Mouse (Mus musculus) spleen, embryonic (tissue): ENCODE measurements around the gene Rev3l.

Source experiments
- CTCF ChIA-PET: fragments of 350-600 bp; sonication (Branson Sonifier 250); formaldehyde crosslinking; loops from one replicate; lab custom pipeline; 2022; lab: Charles Lee

The Rev3l gene

GRCm38 (mm10) chr10:39776927-39777326 is 45.0 kb downstream of the Rev3l start:
- CTCF ChIA-PET = no interaction called here

- CTCF ChIA-PET = no interaction called here
Measured at GRCm38 (mm10) chr10:39778305-39778704, 46.4 kb downstream of the Rev3l start.

- CTCF ChIA-PET = no interaction called here
Measured at GRCm38 (mm10) chr10:39785241-39785640, 53.3 kb downstream of the Rev3l start.

- CTCF ChIA-PET = no interaction called here
Measured at GRCm38 (mm10) chr10:39793295-39793694, 61.4 kb downstream of the Rev3l start.

GRCm38 (mm10) chr10:39811507-39811906 is 79.6 kb downstream of the Rev3l start:
- CTCF ChIA-PET = no interaction called here

GRCm38 (mm10) chr10:39842621-39843020 is 110.7 kb downstream of the Rev3l start:
- CTCF ChIA-PET = no interaction called here

- CTCF ChIA-PET = no interaction called here
Measured at GRCm38 (mm10) chr10:39865509-39865908, 133.6 kb downstream of the Rev3l start.

- CTCF ChIA-PET = no interaction called here
Measured at GRCm38 (mm10) chr10:39888621-39889020, 156.7 kb downstream of the Rev3l start.

GRCm38 (mm10) chr10:39893702-39894697 is 162.1 kb downstream of the Rev3l start:
- CTCF ChIA-PET = no interaction called here

- CTCF ChIA-PET = no interaction called here
Measured at GRCm38 (mm10) chr10:39896503-39896902, 164.6 kb downstream of the Rev3l start.

- CTCF ChIA-PET = no interaction called here
Measured at GRCm38 (mm10) chr10:39898874-39899371, 167.0 kb downstream of the Rev3l start, which contains the start of gene Mfsd4b4. Mfsd4b4 (minus strand) TSS chr10:39899238.

- CTCF ChIA-PET = interaction anchor here (0.6 kb wide), 1 partner anchor 18 kb away, joined by 3 read pairs; no protein-coding TSS in a partner anchor
Measured at GRCm38 (mm10) chr10:39904191-39904590, 172.3 kb downstream of the Rev3l start.

GRCm38 (mm10) chr10:39906799-39907658 is 175.1 kb downstream of the Rev3l start:
- CTCF ChIA-PET = no interaction called here

- CTCF ChIA-PET = no interaction called here
Measured at GRCm38 (mm10) chr10:39908768-39909441, 177.0 kb downstream of the Rev3l start.

GRCm38 (mm10) chr10:39912616-39913015 is 180.7 kb downstream of the Rev3l start:
- CTCF ChIA-PET = no interaction called here

GRCm38 (mm10) chr10:39924556-39924955 is 192.6 kb downstream of the Rev3l start:
- CTCF ChIA-PET = interaction anchor here (0.6 kb wide), 2 partner anchors 392 to 718 kb away, joined by 4 to 5 read pairs; no protein-coding TSS in a partner anchor
